In the genomic region with DNA sequence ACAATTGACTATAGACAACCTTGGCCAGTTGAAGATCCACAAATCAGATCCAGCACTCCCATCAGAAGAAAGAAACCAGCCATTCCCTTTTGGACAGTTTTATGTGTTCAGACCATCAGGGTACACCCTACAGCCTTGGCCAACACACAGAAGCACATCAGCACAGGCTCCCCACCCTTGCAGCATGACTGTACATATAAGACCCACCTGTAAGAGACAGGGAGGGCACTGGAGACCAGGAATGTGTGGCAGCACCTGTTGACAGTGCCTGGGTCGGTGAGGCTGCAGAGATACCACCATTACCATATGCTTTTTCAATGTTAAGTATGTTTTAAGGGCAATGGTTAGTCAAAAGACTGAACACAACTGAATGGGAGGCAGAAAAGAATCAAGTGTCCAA, we compare ENCODE assay signal across 32 mouse cellular contexts. TPM values are rescaled to one million over a fixed set of nuclear protein-coding genes. Genes with fewer than 3 reads are reported as not detected.
A peak's percentile ranks its signal among the peaks of the same experiment; 100 is the strongest.
DNase-seq lines count a peak whose midpoint lies in the region; TF ChIP-seq lines count a peak whose summit lies in the region.
"Had no signal": no experiment of that assay in that cellular context is flagged by ENCODE, and none has a peak within 500 bp of the region (broad histone marks: within the 10 kb centered on the region; RNA-seq: fewer than 3 reads in every experiment).

No protein-coding gene starts in this region.

- no peak overlapping the region for H3K9ac ChIP-seq in heart, adult 2 months (ENCODE audit: low read depth, low read length)
- H3K9ac ChIP-seq in MEL (ENCODE audit: control insufficient read depth, low read depth, low read length, poor library complexity, severe bottlenecking): no peak overlapping the region
- H3K9ac ChIP-seq: embryonic facial prominence, embryonic 13.5 days; forebrain, embryonic 13.5 days; hindbrain, embryonic 12.5 days; hindbrain, embryonic 15.5 days had no signal

- no peak for TF ChIP-seq EP300 in heart, adult 2 months (IDR thresholded peaks at IDR 0.05; ENCODE audit: insufficient read depth, low read depth, low read length)
- TF ChIP-seq EP300 in MEL (IDR thresholded peaks at IDR 0.05; ENCODE audit: low read depth in 1 of 2, low read length in 2 of 2): no peak

- DNase-seq in heart, adult 11 months: peak; percentile 70
- no peak for DNase-seq in heart, adult 2 months
- peak; percentile 11 for DNase-seq in A20 (ENCODE audit: low read depth, low spot score)
- peak; percentile 33 for DNase-seq in MEL (ENCODE audit: low read depth, low spot score)
- DNase-seq in thymus, postnatal 36 days: no peak
- DNase-seq in kidney, postnatal 10 days: no peak
- DNase-seq: adrenal gland, postnatal 10 days; adrenal gland, postnatal 36 days; cerebellum, adult 18-20 months; cerebellum, adult 9-10 months; cerebellum, postnatal 25 days; embryo, embryonic 11 days; gastrocnemius, postnatal 25 days; kidney, adult 18-20 months had no signal

- H3K4me1 ChIP-seq in heart, adult 2 months (ENCODE audit: control insufficient read depth, insufficient read depth, low read length): peaks cover 5% of the 10 kb centered on the region
- H3K4me1 ChIP-seq in MEL (ENCODE audit: control insufficient read depth in 1 of 2, insufficient read depth in 2 of 2, low read length in 2 of 2): peaks cover 0 to 8% of the 10 kb centered on the region in 2 experiments; a peak in 1 of 4 replicates

- intact Hi-C loops in heart, adult 2 months (cut with DNase I): no loop called here

- no peaks in the 10 kb centered on the region for H3K9me3 ChIP-seq in MEL (replicated peaks; ENCODE audit: insufficient read depth, low read length)
- H3K9me3 ChIP-seq: embryonic facial prominence, embryonic 10.5 days; embryonic facial prominence, embryonic 13.5 days; forebrain, embryonic 13.5 days; hindbrain, embryonic 12.5 days; hindbrain, embryonic 15.5 days had no signal

- no peak overlapping the region for H3K4me3 ChIP-seq in heart, adult 2 months
- no peak overlapping the region for H3K4me3 ChIP-seq in MEL (ENCODE audit: control insufficient read depth in 1 of 2, insufficient read depth in 1 of 2, low read depth in 2 of 2, low read length in 2 of 2)
- H3K4me3 ChIP-seq: embryonic facial prominence, embryonic 10.5 days; embryonic facial prominence, embryonic 13.5 days; erythroblast, embryonic 14.5 days; forebrain, embryonic 13.5 days; hindbrain, embryonic 12.5 days; hindbrain, embryonic 15.5 days had no signal

- H3K79me2 ChIP-seq in heart, adult 2 months (replicated peaks; ENCODE audit: control insufficient read depth, insufficient read depth, low read length): peaks cover 3% of the 10 kb centered on the region; the same call in 1 of the 2 replicates
- peaks cover 26% of the 10 kb centered on the region for H3K79me2 ChIP-seq in MEL (ENCODE audit: control insufficient read depth, insufficient read depth, low read length, poor library complexity)

- no peak for TF ChIP-seq RAD21 in MEL (IDR thresholded peaks at IDR 0.05; ENCODE audit: low read depth, low read length)

- peaks cover 5% of the 10 kb centered on the region; the same call in 1 of the 2 replicates for H3K36me3 ChIP-seq in heart, adult 2 months (ENCODE audit: control insufficient read depth, insufficient read depth, low read length)
- peaks cover 21 to 25% of the 10 kb centered on the region in 2 experiments for H3K36me3 ChIP-seq in MEL (ENCODE audit: control insufficient read depth in 1 of 2, insufficient read depth in 2 of 2, low read length in 2 of 2)

- no peak for TF ChIP-seq CTCF in heart, adult 2 months (IDR thresholded peaks at IDR 0.05)
- TF ChIP-seq CTCF in MEL (IDR thresholded peaks at IDR 0.05 in 2 of 3, conservative IDR thresholded peaks at IDR 0.05 in 1 of 3; ENCODE audit: control insufficient read depth in 1 of 3, insufficient read depth in 1 of 3, low read depth in 2 of 3, low read length in 3 of 3, poor library complexity in 1 of 3, severe bottlenecking in 1 of 3): no peak

- no peaks in the 10 kb centered on the region for H3K27me3 ChIP-seq in heart, adult 2 months (ENCODE audit: control insufficient read depth, insufficient read depth, low read length)
- no peaks in the 10 kb centered on the region for H3K27me3 ChIP-seq in MEL (ENCODE audit: control insufficient read depth in 1 of 2, insufficient read depth in 2 of 2, low read length in 2 of 2)
- H3K27me3 ChIP-seq: embryonic facial prominence, embryonic 13.5 days; forebrain, embryonic 13.5 days; hindbrain, embryonic 12.5 days; hindbrain, embryonic 15.5 days; Patski had no signal

- no peak for TF ChIP-seq POLR2A in heart, adult 2 months (IDR thresholded peaks at IDR 0.05; ENCODE audit: insufficient read depth, low read depth, low read length)
- TF ChIP-seq POLR2A in MEL (IDR thresholded peaks at IDR 0.05; ENCODE audit: control insufficient read depth in 1 of 2, insufficient read depth in 1 of 2, low read depth in 1 of 2, low read length in 2 of 2, poor library complexity in 1 of 2): peak in 1 of 2 experiments; percentile 51; a peak in 1 of 4 replicates

- no peak overlapping the region for H3K27ac ChIP-seq in heart, adult 2 months
- H3K27ac ChIP-seq in MEL (ENCODE audit: control insufficient read depth, low read depth, low read length): no peak overlapping the region
- H3K27ac ChIP-seq: embryonic facial prominence, embryonic 10.5 days; embryonic facial prominence, embryonic 13.5 days; forebrain, embryonic 13.5 days; hindbrain, embryonic 12.5 days; hindbrain, embryonic 15.5 days had no signal

- WGBS in heart, adult 2 months: 71% methylated on average over 1 of the region's 1 CpGs

TF ChIP-seq in MEL, 35 proteins besides CTCF, POLR2A, EP300 and RAD21:
- no peak for TF ChIP-seq ELF1 (IDR thresholded peaks at IDR 0.05; ENCODE audit: low read depth, low read length)
- TF ChIP-seq BHLHE40 (IDR thresholded peaks at IDR 0.05; ENCODE audit: borderline replicate concordance, low read depth, low read length): no peak
- TF ChIP-seq MAFK (IDR thresholded peaks at IDR 0.05; ENCODE audit: borderline replicate concordance, low read depth, low read length): no peak
- TF ChIP-seq SIN3A (IDR thresholded peaks at IDR 0.05; ENCODE audit: low read length): no peak
- no peak for TF ChIP-seq TAL1 (IDR thresholded peaks at IDR 0.05; ENCODE audit: low read length)
- TF ChIP-seq ZNF384 (IDR thresholded peaks at IDR 0.05; ENCODE audit: low read depth, low read length): no peak
- TF ChIP-seq RCOR1 (IDR thresholded peaks at IDR 0.05; ENCODE audit: low read depth, low read length): no peak
- no peak for TF ChIP-seq USF2 (IDR thresholded peaks at IDR 0.05; ENCODE audit: borderline replicate concordance in 1 of 2, insufficient read depth in 1 of 2, low read depth in 1 of 2, low read length in 2 of 2)
- TF ChIP-seq CHD2 (IDR thresholded peaks at IDR 0.05; ENCODE audit: low read length): no peak
- TF ChIP-seq SMC3 (IDR thresholded peaks at IDR 0.05; ENCODE audit: low read depth, low read length): no peak
- TF ChIP-seq USF1 (IDR thresholded peaks at IDR 0.05; ENCODE audit: low read depth, low read length): no peak
- TF ChIP-seq MYC (IDR thresholded peaks at IDR 0.05; ENCODE audit: low read depth, low read length): no peak
- TF ChIP-seq UBTF (IDR thresholded peaks at IDR 0.05; ENCODE audit: borderline replicate concordance, insufficient read depth, low read depth, low read length): no peak
- no peak for TF ChIP-seq ZC3H11A (IDR thresholded peaks at IDR 0.05; ENCODE audit: low read depth, low read length)
- TF ChIP-seq TCF12 (IDR thresholded peaks at IDR 0.05; ENCODE audit: low read depth, low read length): no peak

RNA-seq across cellular contexts. Expression of a gene that starts 4.3 kb away (rescaled TPM):
- total RNA-seq in heart, adult 2 months (2021): not detected
- polyA plus RNA-seq in heart, adult 2 months (2012; rRNA removed): not detected in 2 replicates
- 0.77 and 0.85 TPM in 2 replicates for total RNA-seq in MEL (2012; rRNA removed)
- 10 to 100 TPM in 1 of 2 experiments, not detected in 1; 32.7 TPM for polyA plus RNA-seq in MEL (2012; ENCODE audit: insufficient read depth in 1 of 2, insufficient read length in 2 of 2, low read depth in 1 of 2, low replicate concordance in 2 of 2, missing spikeins in 1 of 2)
- total RNA-seq: adrenal gland, adult 18-20 months; adrenal gland, postnatal 10 days; common myeloid progenitor, adult 5-6 weeks; gastrocnemius, adult 8-10 months; gastrocnemius, postnatal 25 days; heart, adult 8-10 months; heart, postnatal 25 days; hematopoietic stem cell, adult 5-6 weeks had no signal
- polyA plus RNA-seq: CD4-positive, CD25-positive, alpha-beta regulatory T cell, adult 4 months; erythroblast, embryonic 14.5 days; forebrain, embryonic 16.5 days; gonadal fat pad, adult 2 months; heart, embryonic 11.5 days; intestine, embryonic 14.5 days had no signal

RNA-seq across cellular contexts. Expression of a gene that starts 5.3 kb away (rescaled TPM):
- total RNA-seq in heart, adult 2 months (2021): 10 to 100 TPM; 40.1 to 41.2 TPM
- 20.9 and 25.1 TPM in 2 replicates for polyA plus RNA-seq in heart, adult 2 months (2012; rRNA removed)
- total RNA-seq in MEL (2012; rRNA removed): 420 and 440 TPM in 2 replicates
- polyA plus RNA-seq in MEL (2012; ENCODE audit: insufficient read depth in 1 of 2, insufficient read length in 2 of 2, low read depth in 1 of 2, low replicate concordance in 2 of 2, missing spikeins in 1 of 2): 100 to 1,000 TPM; 162 to 681 TPM

RNA-seq across cellular contexts. Expression of a gene that starts 5.4 kb away (rescaled TPM):
- 10 to 100 TPM; 19.6 to 19.8 TPM for total RNA-seq in heart, adult 2 months (2021)
- polyA plus RNA-seq in heart, adult 2 months (2012; rRNA removed): 26.8 and 32.4 TPM in 2 replicates
- 132 and 178 TPM in 2 replicates for total RNA-seq in MEL (2012; rRNA removed)
- 100 to 1,000 TPM in 1 of 2 experiments, not detected in 1; 185 TPM for polyA plus RNA-seq in MEL (2012; ENCODE audit: insufficient read depth in 1 of 2, insufficient read length in 2 of 2, low read depth in 1 of 2, low replicate concordance in 2 of 2, missing spikeins in 1 of 2)

RNA-seq across cellular contexts. Expression of a gene that starts 18.9 kb away (rescaled TPM):
- total RNA-seq in heart, adult 2 months (2021): 10 to 100 TPM; 19.6 to 22.7 TPM
- 36.0 and 51.5 TPM in 2 replicates for polyA plus RNA-seq in heart, adult 2 months (2012; rRNA removed)
- 9.1 and 9.6 TPM in 2 replicates for total RNA-seq in MEL (2012; rRNA removed)
- polyA plus RNA-seq in MEL (2012; ENCODE audit: insufficient read depth in 1 of 2, insufficient read length in 2 of 2, low read depth in 1 of 2, low replicate concordance in 2 of 2, missing spikeins in 1 of 2): 10 to 100 TPM in 1 of 2 experiments, not detected in 1; 33.2 TPM

RNA-seq across cellular contexts. Expression of a gene that starts 35.2 kb away (rescaled TPM):
- 10 to 100 TPM; 10.7 to 13.2 TPM for total RNA-seq in heart, adult 2 months (2021)
- 8.7 and 14.5 TPM in 2 replicates for polyA plus RNA-seq in heart, adult 2 months (2012; rRNA removed)
- total RNA-seq in MEL (2012; rRNA removed): 40.3 and 40.6 TPM in 2 replicates
- polyA plus RNA-seq in MEL (2012; ENCODE audit: insufficient read depth in 1 of 2, insufficient read length in 2 of 2, low read depth in 1 of 2, low replicate concordance in 2 of 2, missing spikeins in 1 of 2): 10 to 100 TPM in 1 of 2 experiments, not detected in 1; 39.6 TPM

Comparison
In these comparisons a context has a peak if more than half of its experiments do, and no peak if none do; other contexts are left out.
1. DNase-seq: peak in heart, adult 11 months (single experiment), A20 (single experiment) and MEL (single experiment); none in heart, adult 2 months (0 of 2), thymus, postnatal 36 days (0 of 2) and kidney, postnatal 10 days (single experiment).